Mouse (Mus musculus) limb, embryonic 14.5 days (tissue): ENCODE measurements around the gene H2-Ke6. TPM values are rescaled to one million over a fixed set of nuclear protein-coding genes. Genes with fewer than 3 reads are reported as not detected.
A peak's percentile ranks its signal among the peaks of the same experiment; 100 is the strongest.

Experiments used
- ATAC-seq: fragments of 200-750 bp; cut with Nextera tagmentation; 2 replicates; pipeline ENCODE4 v1.8.0; 2017; ENCODE audit warnings: low read depth, moderate number of reproducible peaks, moderate TSS enrichment; ENCODE audit not compliant: low FRiP score
- DNase-seq: peaks from one replicate; pipeline ENCODE4 v3.0.0-alpha.2; 2015; ENCODE audit warnings: low spot score
- H3K27ac ChIP-seq: fragments of 300-500 bp; sonication (generic); replicated peaks from 2 replicates; pipeline ENCODE4 v1.5.1; 2014; ENCODE audit warnings: low read depth, mild to moderate bottlenecking, low read length, moderate library complexity, mixed read lengths
- H3K27me3 ChIP-seq: fragments of 300-500 bp; sonication (generic); 2 replicates; pipeline ENCODE4 v1.6.1; 2014; ENCODE audit warnings: low read length, mixed read lengths; ENCODE audit not compliant: control insufficient read depth, insufficient read depth
- H3K36me3 ChIP-seq: fragments of 300-500 bp; sonication (generic); 2 replicates; pipeline ENCODE4 v1.6.1; 2014; ENCODE audit warnings: mild to moderate bottlenecking, low read length, moderate library complexity, mixed read lengths; ENCODE audit not compliant: control insufficient read depth, insufficient read depth
- H3K4me1 ChIP-seq: fragments of 300-500 bp; sonication (generic); 2 replicates; pipeline ENCODE4 v1.6.1; 2014; ENCODE audit warnings: antibody characterized with exemption, low read length, mixed read lengths; ENCODE audit not compliant: control insufficient read depth, insufficient read depth
- H3K4me2 ChIP-seq: fragments of 300-500 bp; sonication (generic); replicated peaks from 2 replicates; pipeline ENCODE4 v1.6.1; 2014; ENCODE audit warnings: low read depth, mild to moderate bottlenecking, low read length, moderate library complexity; ENCODE audit not compliant: severe bottlenecking
- H3K4me3 ChIP-seq: fragments of 300-500 bp; sonication (generic); replicated peaks from 2 replicates; pipeline ENCODE4 v1.5.1; 2014; ENCODE audit warnings: low read length
- H3K9ac ChIP-seq: fragments of 300-500 bp; sonication (generic); 2 replicates; pipeline ENCODE4 v1.6.1; 2014; ENCODE audit warnings: mild to moderate bottlenecking, low read depth, low read length, moderate library complexity; ENCODE audit not compliant: severe bottlenecking
- H3K9me3 ChIP-seq: fragments of 300-500 bp; sonication (generic); 2 replicates; pipeline ENCODE4 v1.6.1; 2016; ENCODE audit warnings: low read length; ENCODE audit not compliant: control insufficient read depth
- POLR2A ChIP-seq: fragments of 200-500 bp; IDR thresholded peaks from 2 replicates; pipeline ENCODE4 v1.8.0; 2012; ENCODE audit warnings: inconsistent platforms, mild to moderate bottlenecking, moderate library complexity, borderline replicate concordance; ENCODE audit not compliant: insufficient read depth, insufficient read length; ENCODE audit errors: extremely low read depth
- whole genome bisulfite sequencing: fragments of 180-500 bp; shearing (Covaris S2); extraction: QIAGEN DNeasy Blood & Tissue Kit; methylation state at CpG from one replicate; pipeline ENCODE4 v1.1.7; 2014; 5-methylcytosine and 5-hydroxymethylcytosine counted together
- microRNA counts: library from miRNA; unstranded; fragments of <30 nt; microRNA quantifications from one replicate; lab custom pipeline; 2016
- microRNA-seq: library from miRNA; unstranded; fragments of <30 nt; microRNA quantifications from one replicate; pipeline ENCODE4, GENCODE M21; 2016
- polyA plus RNA-seq, 2 experiments: library from polyadenylated mRNA; depleted of rRNA in 1 of 2; stranded (reverse) in 1 of 2; unstranded in 1 of 2; fragments of >200 nt; fragmentation: Nextera tagmentation in 1 of 2; extraction: Ambion mirVana in 1 of 2; gene quantifications; 2 replicates each; pipeline versions ENCODE4 v1.2.1 to v1.2.3; 2012 to 2014

H2-Ke6 gene
- polyA plus RNA-seq, 2 experiments, result 48.1 to 104 TPM

GRCm38 (mm10) chr17:33979512-33980050, 48.3 kb downstream of the H2-Ke6 start:
- TF ChIP-seq POLR2A, result no peak
- no peaks in the 10 kb centered on the region for H3K36me3 ChIP-seq
- DNase-seq, result no peak

GRCm38 (mm10) chr17:33978631-33979031, 49.2 kb downstream of the H2-Ke6 start:
- DNase-seq (no peak), ATAC-seq (no peak)
- peak overlapping the region; percentile 34; the same call in 1 of the 2 replicates for H3K9ac ChIP-seq
- H3K27ac ChIP-seq, result no peak overlapping the region
- no peaks in the 10 kb centered on the region for H3K9me3 ChIP-seq
- no peak for TF ChIP-seq POLR2A
- WGBS, result 10% methylated on average over 15 of the region's 17 CpGs
- peak overlapping the region; percentile 27 for H3K4me3 ChIP-seq
- no peaks in the 10 kb centered on the region for H3K36me3 ChIP-seq
- H3K4me2 ChIP-seq, result peak overlapping the region; percentile 49
- H3K27me3 ChIP-seq, result peaks cover 29% of the 10 kb centered on the region
- no peaks in the 10 kb centered on the region for H3K4me1 ChIP-seq

More at GRCm38 (mm10) chr17:33979512-33980050, 48.3 kb downstream of the H2-Ke6 start:
- ATAC-seq, result no peak
- Histone ChIP-seq H3K4me3 (no peak overlapping the region), H3K4me1 (no peaks in the 10 kb centered on the region), H3K9me3 (no peaks in the 10 kb centered on the region), H3K4me2 (no peak overlapping the region), H3K27me3 (peaks cover 29% of the 10 kb centered on the region), H3K27ac (no peak overlapping the region), H3K9ac (no peak overlapping the region)
- whole genome bisulfite sequencing, result 61% methylated on average over 6 of the region's 6 CpGs

- TF ChIP-seq POLR2A, result no peak
- peak overlapping the region; percentile 27 for H3K4me3 ChIP-seq
- peak overlapping the region; percentile 34 for H3K9ac ChIP-seq
- no peak for DNase-seq
- H3K27me3 ChIP-seq, result peaks cover 29% of the 10 kb centered on the region
- ATAC-seq, result no peak
- no peak overlapping the region for H3K27ac ChIP-seq
- H3K9me3 ChIP-seq, result no peaks in the 10 kb centered on the region
- no peaks in the 10 kb centered on the region for H3K36me3 ChIP-seq
- 3% methylated on average over 57 of the region's 57 CpGs for WGBS
- peak overlapping the region; percentile 49 for H3K4me2 ChIP-seq
- H3K4me1 ChIP-seq, result no peaks in the 10 kb centered on the region
Measured at GRCm38 (mm10) chr17:33977861-33978557, 49.9 kb downstream of the H2-Ke6 start.

MicroRNAs encoded within 50 kb of the gene (microRNA counts, 519-probe panel; counts per million panel counts)
- microRNA mmu-miR-219 (lab: Ali Mortazavi, UCI), result not detected

Small RNA genes lying within 50 kb of the gene (microRNA-seq; reads per million reads assigned to microRNA genes)
- gene Mir219a-1 (0.69 reads per million), gene Mir219c (not detected)

Other genes with a start within 250 kb of the H2-Ke6 start
Only the 30 nearest of the 33 such genes appear.
- gene Rps28, start 203.5 kb downstream of the H2-Ke6 start, polyA plus RNA-seq (2012; rRNA removed), result 1,470 and 1,488 TPM in 2 replicates
- 1,253 and 1,319 TPM in 2 replicates for gene Rps28, start 203.5 kb downstream of the H2-Ke6 start, polyA plus RNA-seq (2014; fragmentation: Nextera tagmentation; extraction: Ambion mirVana)
- 302 and 363 TPM in 2 replicates for gene Ndufa7, start 203.5 kb downstream of the H2-Ke6 start, polyA plus RNA-seq (2012; rRNA removed)
- 505 and 530 TPM in 2 replicates for gene Ndufa7, start 203.5 kb downstream of the H2-Ke6 start, polyA plus RNA-seq (2014; fragmentation: Nextera tagmentation; extraction: Ambion mirVana)
- 42.9 and 45.9 TPM in 2 replicates for gene Cd320, start 185.0 kb downstream of the H2-Ke6 start, polyA plus RNA-seq (2012; rRNA removed)
- 57.9 and 59.4 TPM in 2 replicates for gene Cd320, start 185.0 kb downstream of the H2-Ke6 start, polyA plus RNA-seq (2014; fragmentation: Nextera tagmentation; extraction: Ambion mirVana)
- not detected in 2 replicates for gene Gm7029, start 154.2 kb downstream of the H2-Ke6 start, polyA plus RNA-seq (2012; rRNA removed)
- not detected in 2 replicates for gene Gm7029, start 154.2 kb downstream of the H2-Ke6 start, polyA plus RNA-seq (2014; fragmentation: Nextera tagmentation; extraction: Ambion mirVana)
- 58.8 and 60.6 TPM in 2 replicates for gene Kifc1, start 137.4 kb downstream of the H2-Ke6 start, polyA plus RNA-seq (2012; rRNA removed)
- gene Kifc1, start 137.4 kb downstream of the H2-Ke6 start, polyA plus RNA-seq (2014; fragmentation: Nextera tagmentation; extraction: Ambion mirVana), result 6.2 and 6.7 TPM in 2 replicates
- gene Platr17, start 122.9 kb downstream of the H2-Ke6 start, polyA plus RNA-seq (2012; rRNA removed), result 0.34 and 0.49 TPM in 2 replicates
- gene Platr17, start 122.9 kb downstream of the H2-Ke6 start, polyA plus RNA-seq (2014; fragmentation: Nextera tagmentation; extraction: Ambion mirVana), result 0.32 and 0.40 TPM in 2 replicates
- gene Daxx, start 118.6 kb downstream of the H2-Ke6 start, polyA plus RNA-seq (2012; rRNA removed), result 46.1 and 53.6 TPM in 2 replicates
- gene Daxx, start 118.6 kb downstream of the H2-Ke6 start, polyA plus RNA-seq (2014; fragmentation: Nextera tagmentation; extraction: Ambion mirVana), result 40.5 and 44.1 TPM in 2 replicates
- 18.7 and 23.8 TPM in 2 replicates for gene Tapbp, start 112.2 kb downstream of the H2-Ke6 start, polyA plus RNA-seq (2012; rRNA removed)
- 28.9 and 30.5 TPM in 2 replicates for gene Tapbp, start 112.2 kb downstream of the H2-Ke6 start, polyA plus RNA-seq (2014; fragmentation: Nextera tagmentation; extraction: Ambion mirVana)
- gene Zbtb22, start 112.2 kb downstream of the H2-Ke6 start, polyA plus RNA-seq (2012; rRNA removed), result 27.9 and 34.0 TPM in 2 replicates
- 10.1 and 10.8 TPM in 2 replicates for gene Zbtb22, start 112.2 kb downstream of the H2-Ke6 start, polyA plus RNA-seq (2014; fragmentation: Nextera tagmentation; extraction: Ambion mirVana)
- 193 and 265 TPM in 2 replicates for gene Rgl2, start 98.5 kb downstream of the H2-Ke6 start, polyA plus RNA-seq (2012; rRNA removed)
- gene Rgl2, start 98.5 kb downstream of the H2-Ke6 start, polyA plus RNA-seq (2014; fragmentation: Nextera tagmentation; extraction: Ambion mirVana), result 48.7 and 51.8 TPM in 2 replicates
- gene Pfdn6, start 87.7 kb downstream of the H2-Ke6 start, polyA plus RNA-seq (2012; rRNA removed), result 53.6 and 104 TPM in 2 replicates
- 135 and 142 TPM in 2 replicates for gene Pfdn6, start 87.7 kb downstream of the H2-Ke6 start, polyA plus RNA-seq (2014; fragmentation: Nextera tagmentation; extraction: Ambion mirVana)
- gene Wdr46, start 87.4 kb downstream of the H2-Ke6 start, polyA plus RNA-seq (2012; rRNA removed), result 30.5 and 30.9 TPM in 2 replicates
- gene Wdr46, start 87.4 kb downstream of the H2-Ke6 start, polyA plus RNA-seq (2014; fragmentation: Nextera tagmentation; extraction: Ambion mirVana), result 21.6 and 25.0 TPM in 2 replicates
- 7.7 and 9.3 TPM in 2 replicates for gene B3galt4, start 76.6 kb downstream of the H2-Ke6 start, polyA plus RNA-seq (2012; rRNA removed)
- 4.0 and 6.6 TPM in 2 replicates for gene B3galt4, start 76.6 kb downstream of the H2-Ke6 start, polyA plus RNA-seq (2014; fragmentation: Nextera tagmentation; extraction: Ambion mirVana)
- gene Vps52, start 72.2 kb downstream of the H2-Ke6 start, polyA plus RNA-seq (2012; rRNA removed), result 48.8 and 62.7 TPM in 2 replicates
- gene Vps52, start 72.2 kb downstream of the H2-Ke6 start, polyA plus RNA-seq (2014; fragmentation: Nextera tagmentation; extraction: Ambion mirVana), result 38.6 and 43.4 TPM in 2 replicates
- 1,284 and 1,402 TPM in 2 replicates for gene Rps18, start 72.1 kb downstream of the H2-Ke6 start, polyA plus RNA-seq (2012; rRNA removed)
- gene Rps18, start 72.1 kb downstream of the H2-Ke6 start, polyA plus RNA-seq (2014; fragmentation: Nextera tagmentation; extraction: Ambion mirVana), result 2,129 and 2,245 TPM in 2 replicates
- 27.0 and 31.5 TPM in 2 replicates for gene H2-K1, start 27.7 kb downstream of the H2-Ke6 start, polyA plus RNA-seq (2012; rRNA removed)
- 17.7 and 25.5 TPM in 2 replicates for gene H2-K1, start 27.7 kb downstream of the H2-Ke6 start, polyA plus RNA-seq (2014; fragmentation: Nextera tagmentation; extraction: Ambion mirVana)
- 54.0 and 81.7 TPM in 2 replicates for gene Ring1, start 3.4 kb downstream of the H2-Ke6 start, polyA plus RNA-seq (2012; rRNA removed)
- gene Ring1, start 3.4 kb downstream of the H2-Ke6 start, polyA plus RNA-seq (2014; fragmentation: Nextera tagmentation; extraction: Ambion mirVana), result 7.0 and 8.4 TPM in 2 replicates
- gene Slc39a7, start 3.6 kb upstream of the H2-Ke6 start, polyA plus RNA-seq (2012; rRNA removed), result 197 and 283 TPM in 2 replicates
- gene Slc39a7, start 3.6 kb upstream of the H2-Ke6 start, polyA plus RNA-seq (2014; fragmentation: Nextera tagmentation; extraction: Ambion mirVana), result 132 and 133 TPM in 2 replicates
- 83.2 and 98.9 TPM in 2 replicates for gene Rxrb, start 3.8 kb upstream of the H2-Ke6 start, polyA plus RNA-seq (2012; rRNA removed)
- gene Rxrb, start 3.8 kb upstream of the H2-Ke6 start, polyA plus RNA-seq (2014; fragmentation: Nextera tagmentation; extraction: Ambion mirVana), result 29.2 and 33.6 TPM in 2 replicates
- 201 and 242 TPM in 2 replicates for gene Col11a2, start 11.4 kb upstream of the H2-Ke6 start, polyA plus RNA-seq (2012; rRNA removed)
- 71.6 and 72.1 TPM in 2 replicates for gene Col11a2, start 11.4 kb upstream of the H2-Ke6 start, polyA plus RNA-seq (2014; fragmentation: Nextera tagmentation; extraction: Ambion mirVana)
- 1.0 and 1.7 TPM in 2 replicates for gene H2-Oa, start 64.3 kb upstream of the H2-Ke6 start, polyA plus RNA-seq (2012; rRNA removed)
- 0.70 and 0.85 TPM in 2 replicates for gene H2-Oa, start 64.3 kb upstream of the H2-Ke6 start, polyA plus RNA-seq (2014; fragmentation: Nextera tagmentation; extraction: Ambion mirVana)
- 13.1 and 20.2 TPM in 2 replicates for gene H2-DMa, start 91.5 kb upstream of the H2-Ke6 start, polyA plus RNA-seq (2012; rRNA removed)
- 16.8 and 19.0 TPM in 2 replicates for gene H2-DMa, start 91.5 kb upstream of the H2-Ke6 start, polyA plus RNA-seq (2014; fragmentation: Nextera tagmentation; extraction: Ambion mirVana)
- 197 and 217 TPM in 2 replicates for gene Brd2, start 94.6 kb upstream of the H2-Ke6 start, polyA plus RNA-seq (2012; rRNA removed)
- 121 and 141 TPM in 2 replicates for gene Brd2, start 94.6 kb upstream of the H2-Ke6 start, polyA plus RNA-seq (2014; fragmentation: Nextera tagmentation; extraction: Ambion mirVana)
- gene H2-DMb2, start 115.2 kb upstream of the H2-Ke6 start, polyA plus RNA-seq (2012; rRNA removed), result 0.31 and 0.54 TPM in 2 replicates
- 0.23 and 0.36 TPM in 2 replicates for gene H2-DMb2, start 115.2 kb upstream of the H2-Ke6 start, polyA plus RNA-seq (2014; fragmentation: Nextera tagmentation; extraction: Ambion mirVana)
- 4.2 and 6.9 TPM in 2 replicates for gene H2-DMb1, start 125.0 kb upstream of the H2-Ke6 start, polyA plus RNA-seq (2012; rRNA removed)
- 2.4 and 2.7 TPM in 2 replicates for gene H2-DMb1, start 125.0 kb upstream of the H2-Ke6 start, polyA plus RNA-seq (2014; fragmentation: Nextera tagmentation; extraction: Ambion mirVana)
- gene Tap1, start 159.5 kb upstream of the H2-Ke6 start, polyA plus RNA-seq (2012; rRNA removed), result 11.0 and 12.1 TPM in 2 replicates
- gene Tap1, start 159.5 kb upstream of the H2-Ke6 start, polyA plus RNA-seq (2014; fragmentation: Nextera tagmentation; extraction: Ambion mirVana), result 11.2 and 14.2 TPM in 2 replicates
- 2.2 and 3.7 TPM in 2 replicates for gene Psmb9, start 159.7 kb upstream of the H2-Ke6 start, polyA plus RNA-seq (2012; rRNA removed)
- gene Psmb9, start 159.7 kb upstream of the H2-Ke6 start, polyA plus RNA-seq (2014; fragmentation: Nextera tagmentation; extraction: Ambion mirVana), result 3.4 and 3.9 TPM in 2 replicates
- 6.8 and 7.3 TPM in 2 replicates for gene Psmb8, start 169.7 kb upstream of the H2-Ke6 start, polyA plus RNA-seq (2012; rRNA removed)
- gene Psmb8, start 169.7 kb upstream of the H2-Ke6 start, polyA plus RNA-seq (2014; fragmentation: Nextera tagmentation; extraction: Ambion mirVana), result 9.2 and 9.4 TPM in 2 replicates
- gene Tap2, start 175.5 kb upstream of the H2-Ke6 start, polyA plus RNA-seq (2012; rRNA removed), result 2.9 and 3.0 TPM in 2 replicates
- 2.3 and 2.4 TPM in 2 replicates for gene Tap2, start 175.5 kb upstream of the H2-Ke6 start, polyA plus RNA-seq (2014; fragmentation: Nextera tagmentation; extraction: Ambion mirVana)
- 0.06 and 0.23 TPM in 2 replicates for gene H2-Ob, start 210.8 kb upstream of the H2-Ke6 start, polyA plus RNA-seq (2012; rRNA removed)
- 0.11 TPM in 1 of 2 replicates, not detected in the other for gene H2-Ob, start 210.8 kb upstream of the H2-Ke6 start, polyA plus RNA-seq (2014; fragmentation: Nextera tagmentation; extraction: Ambion mirVana)